Mouse (Mus musculus) E14TG2a.4 (cell line): ENCODE measurements around the gene Ephb4.

Source experiments
- CTCF ChIP-seq: conservative IDR thresholded peaks from 2 replicates; pipeline ENCODE4 v1.5.1; 2014; ENCODE audit warnings: low read length
- NANOG ChIP-seq: IDR thresholded peaks from 2 replicates; pipeline ENCODE4 v1.6.1; 2014; ENCODE audit warnings: borderline replicate concordance, low read length, mixed read lengths
- POU5F1 ChIP-seq: IDR thresholded peaks from 2 replicates; pipeline ENCODE4 v1.6.1; 2014; ENCODE audit warnings: low read length, borderline replicate concordance

DNA sequence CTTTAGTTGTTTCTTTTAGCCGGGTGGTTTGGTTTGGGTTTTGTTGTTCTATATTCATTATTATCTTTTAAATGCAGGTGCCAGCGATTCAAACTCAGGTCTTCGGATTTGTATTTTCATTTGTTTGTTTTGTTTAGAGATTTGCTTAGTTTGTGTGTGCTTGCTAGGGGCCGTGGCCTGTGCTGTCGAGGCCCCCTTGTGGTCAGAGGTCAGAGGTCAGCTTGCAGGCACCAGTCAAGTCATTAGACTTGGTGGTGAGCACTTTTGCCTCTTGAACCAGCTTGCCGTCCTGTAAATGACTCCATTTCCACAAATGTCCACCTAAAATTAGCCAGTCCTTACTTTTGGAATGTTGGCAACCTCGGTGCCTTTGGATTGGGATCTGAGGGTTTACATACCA lies 8.5 kb downstream of the Ephb4 start:
- TF ChIP-seq CTCF: peak; percentile 30
- TF ChIP-seq NANOG: no peak
- no peak for TF ChIP-seq POU5F1
